Mouse (Mus musculus): ENCODE results near the gene Gucy2e.

DNA sequence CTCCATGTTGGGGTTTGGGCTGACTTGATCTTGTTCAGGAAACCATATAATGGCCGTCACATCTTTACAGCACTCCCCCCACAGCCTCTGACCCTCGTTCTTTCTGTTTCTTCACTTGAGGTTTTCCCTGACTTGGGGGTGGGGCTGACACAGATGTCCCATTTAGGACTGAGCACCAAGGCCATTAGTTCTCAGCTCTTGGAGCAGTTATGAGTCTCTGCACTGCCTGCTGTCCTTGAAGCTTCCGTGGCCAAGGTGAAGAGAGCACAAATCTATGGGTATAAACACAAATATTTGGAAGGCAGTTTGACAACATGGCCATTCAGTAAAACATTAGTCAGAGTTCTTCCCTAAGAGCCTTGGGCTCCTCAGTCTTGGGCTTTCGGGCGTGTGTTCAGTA lies 13.3 kb upstream of the Gucy2e start:
- no peak for TF ChIP-seq EP300 (IDR thresholded peaks at IDR 0.05; ENCODE audit: insufficient read depth, low read depth, low read length)
- no peak for TF ChIP-seq POLR2A (IDR thresholded peaks at IDR 0.05; ENCODE audit: insufficient read depth, low read length)

All from ES-Bruce4 (cell line).